Mouse (Mus musculus): ENCODE measurements at regions not wholly inside any gene's neighbourhood (a gene's known extent, or its start where the extent isn't known, plus 50 kb on each side); places are given as distances from the start of the nearest gene placed in this dataset.
A peak's percentile ranks its signal among the peaks of the same experiment; 100 is the strongest.

DNA sequence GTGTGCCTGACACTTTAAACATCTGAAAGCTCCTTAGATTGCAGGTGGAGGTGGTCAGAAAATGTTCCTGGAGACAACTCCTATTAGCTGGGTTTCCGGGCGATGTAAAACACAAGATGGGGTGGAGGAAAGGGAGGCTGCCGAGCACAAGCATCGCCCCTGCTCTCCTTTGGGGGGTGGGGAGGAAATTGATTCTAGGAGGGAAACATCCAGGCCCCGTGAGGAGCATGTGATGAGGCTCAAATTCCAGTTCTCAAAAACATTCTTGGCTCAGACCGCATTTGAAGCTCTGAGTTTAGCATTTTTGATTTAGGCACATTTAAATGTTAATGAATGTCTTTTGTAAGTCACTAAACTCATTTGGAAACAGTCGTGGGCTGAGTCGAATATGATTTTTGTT lies 105.5 kb downstream of the Rpl14 start:
- DNase-seq (ENCODE audit: low read depth, low spot score): no peak

GRCm38 (mm10) chr9:120677216-120677615 lies 106.0 kb downstream of the Rpl14 start:
- DNase-seq (ENCODE audit: low read depth, low spot score): no peak

DNA sequence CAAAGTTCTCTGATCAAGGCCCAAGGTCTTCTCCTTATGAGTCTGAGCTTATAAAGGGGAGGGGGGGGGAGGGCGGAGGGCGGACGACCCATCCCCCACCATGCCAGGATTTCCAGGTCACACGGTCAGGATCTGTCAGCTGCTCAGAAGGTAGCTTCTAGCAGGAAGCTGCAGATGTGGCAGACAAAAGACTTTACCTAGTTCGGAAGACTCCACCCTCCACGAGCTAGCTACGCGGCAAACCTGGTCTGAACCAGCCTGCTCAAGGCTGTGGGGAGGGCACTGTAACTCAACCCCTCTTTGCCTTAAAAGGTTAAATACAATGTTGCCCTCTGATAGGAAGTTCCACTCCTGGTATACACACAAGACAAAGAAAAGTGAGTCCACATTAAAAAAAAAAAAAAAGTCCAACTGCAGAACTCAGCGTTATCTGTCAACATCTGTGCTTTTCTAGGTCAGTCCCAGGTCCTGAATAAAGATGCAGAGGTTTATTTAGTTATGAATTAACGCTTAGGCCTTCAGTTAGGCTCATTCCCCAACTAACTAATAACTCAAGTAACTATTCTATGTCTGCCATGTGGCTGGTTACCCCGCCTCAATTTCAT lies 108.7 kb downstream of the Rpl14 start:
- DNase-seq (ENCODE audit: low read depth, low spot score): no peak

- no peak for DNase-seq (ENCODE audit: low read depth, low spot score)
Observed at GRCm38 (mm10) chr9:120681404-120681803, 110.2 kb downstream of the Rpl14 start.

DNA sequence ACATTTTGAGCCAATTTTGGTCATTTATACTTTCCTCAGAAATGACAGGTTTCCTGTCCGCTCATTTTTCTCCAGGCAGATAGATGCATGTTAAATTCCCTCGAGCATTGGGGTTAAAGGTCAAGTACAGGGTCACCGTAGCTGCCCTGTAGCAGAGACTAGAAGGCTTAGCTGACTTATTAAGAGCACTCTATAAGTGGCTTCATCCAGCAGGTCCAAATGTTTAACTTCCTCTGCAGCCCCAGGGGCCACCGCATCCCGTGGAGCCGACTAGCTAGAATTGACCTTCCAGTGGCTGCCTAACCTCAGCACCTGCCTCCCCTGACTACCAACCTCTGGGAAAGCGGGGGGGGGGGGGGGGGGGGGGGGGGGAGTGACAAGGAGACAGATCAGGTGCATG lies 114.7 kb downstream of the Rpl14 start:
- no peak for DNase-seq (ENCODE audit: low read depth, low spot score)

DNA sequence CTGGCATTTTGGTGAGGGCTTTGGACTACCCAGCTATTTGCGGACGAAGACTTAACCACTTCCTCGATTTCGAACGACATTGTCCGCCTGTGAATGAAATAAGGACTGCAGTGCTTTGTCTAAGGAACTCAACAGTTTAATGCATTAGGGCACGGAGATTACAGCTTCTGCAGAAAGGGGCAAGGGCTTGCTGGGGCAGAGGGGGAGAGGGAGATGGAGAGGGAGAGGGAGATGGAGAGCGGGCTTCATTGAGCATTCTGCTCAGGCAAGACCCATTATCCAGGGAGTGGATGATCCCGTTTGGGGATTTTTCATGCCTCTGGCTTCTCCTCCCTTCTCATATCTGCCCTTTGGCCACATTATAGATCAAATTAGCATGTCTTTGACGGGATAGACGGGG lies 117.8 kb downstream of the Rpl14 start:
- DNase-seq (ENCODE audit: low read depth, low spot score): no peak

DNA sequence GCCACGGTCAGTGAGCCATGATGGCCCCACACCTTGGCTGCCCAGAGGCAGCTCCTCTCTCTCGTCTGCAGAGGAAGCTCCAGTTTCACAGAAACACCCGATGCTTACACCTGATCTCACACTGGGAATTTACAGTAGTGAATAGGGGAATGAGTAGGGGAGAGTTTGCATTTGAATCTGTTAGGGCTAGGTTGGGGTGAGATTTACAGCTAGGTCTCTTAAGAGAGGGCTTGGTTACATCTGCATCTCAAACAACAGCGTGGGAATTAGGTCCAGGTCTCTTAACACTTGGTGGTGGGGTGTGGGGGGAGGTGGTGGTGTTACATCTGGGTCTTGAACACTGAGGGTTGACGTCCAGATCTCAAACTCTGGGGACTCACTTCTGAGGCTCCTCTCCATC lies 119.3 kb downstream of the Rpl14 start:
- no peak for DNase-seq (ENCODE audit: low read depth, low spot score)

GRCm38 (mm10) chr9:120690961-120691941 lies 120.0 kb downstream of the Rpl14 start:
- DNase-seq (ENCODE audit: low read depth, low spot score): peak; percentile 85

DNA sequence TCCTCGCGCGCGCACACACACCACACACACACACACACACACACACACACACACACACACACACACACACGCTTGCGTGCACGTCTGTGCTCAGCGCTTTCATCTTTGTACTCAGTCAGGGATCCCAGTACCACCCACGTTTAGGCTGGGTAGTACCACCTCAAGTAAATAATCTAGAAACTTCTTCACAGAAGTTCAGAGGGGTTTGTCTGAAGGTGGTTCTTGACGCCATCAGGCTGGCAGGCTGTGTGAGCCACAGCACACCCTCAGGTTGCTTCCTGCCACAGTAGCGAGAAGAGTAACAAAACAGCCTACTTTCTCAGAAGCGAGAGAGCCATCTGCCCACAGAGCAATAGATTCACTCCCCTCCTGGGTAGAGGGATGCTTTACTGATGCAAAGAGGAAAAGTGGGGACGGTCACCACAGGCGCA lies 120.7 kb downstream of the Rpl14 start:
- DNase-seq (ENCODE audit: low read depth, low spot score): no peak

DNA sequence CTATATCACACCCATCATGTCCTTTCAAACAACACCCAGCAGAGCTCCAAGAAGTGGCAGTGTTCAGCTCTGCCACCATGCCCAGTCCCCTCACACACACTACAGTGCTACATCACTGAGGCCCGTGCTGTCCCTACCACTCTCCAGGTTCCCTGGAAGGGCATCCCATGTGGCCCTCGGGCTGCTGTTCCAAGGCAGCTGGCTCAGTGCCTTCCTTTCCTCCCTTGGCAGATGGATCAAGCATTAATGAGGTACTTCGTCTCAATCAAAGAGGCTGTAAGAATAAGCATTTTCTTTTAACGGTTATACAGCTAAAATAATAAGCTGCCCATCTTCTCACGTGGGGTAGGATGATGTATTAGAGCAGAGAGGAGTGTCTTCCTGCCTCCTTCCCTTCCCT lies 123.2 kb downstream of the Rpl14 start:
- no peak for DNase-seq (ENCODE audit: low read depth, low spot score)

DNA sequence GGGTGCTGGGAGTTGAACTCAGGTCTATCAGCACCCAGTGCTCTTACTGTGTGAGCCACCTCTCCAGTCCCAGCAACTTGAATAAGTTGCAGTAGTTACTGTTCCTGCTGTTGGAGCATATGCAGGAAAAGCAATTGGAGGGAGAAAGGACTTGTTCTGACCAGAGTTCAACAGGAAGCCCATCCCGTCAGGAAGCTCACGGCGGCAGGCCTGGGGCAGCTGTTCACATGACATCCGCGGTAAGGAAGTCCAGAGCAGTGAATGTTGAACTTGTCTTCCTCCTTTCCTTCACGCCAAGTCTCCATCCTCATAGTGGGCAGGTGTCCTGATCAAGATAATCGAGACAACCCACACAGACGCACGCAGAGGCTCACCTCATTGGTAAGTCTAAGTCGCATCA lies 124.7 kb downstream of the Rpl14 start:
- DNase-seq (ENCODE audit: low read depth, low spot score): peak; percentile 21

- DNase-seq (ENCODE audit: low read depth, low spot score): no peak
Observed at GRCm38 (mm10) chr9:120697749-120698148, 126.5 kb downstream of the Rpl14 start.

DNA sequence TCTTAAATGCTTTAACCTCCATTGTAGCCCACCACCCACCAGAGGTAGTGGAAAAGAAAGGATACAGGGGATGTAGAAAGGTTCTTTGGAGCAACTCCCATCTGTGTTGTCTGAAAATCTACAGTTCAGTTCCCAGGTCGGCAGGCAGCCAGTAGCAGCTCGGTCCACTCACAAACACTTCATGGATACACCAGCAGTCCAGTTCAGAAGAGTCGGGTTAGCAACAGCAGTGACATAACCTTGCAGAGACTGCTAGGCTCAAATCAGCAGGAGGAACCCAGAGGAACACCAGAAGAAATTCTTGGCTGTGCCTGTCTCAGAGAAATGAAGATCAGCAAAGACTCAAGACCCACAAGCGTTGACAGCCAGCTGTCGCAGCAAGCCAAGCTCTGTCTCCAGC lies 128.5 kb downstream of the Rpl14 start:
- DNase-seq (ENCODE audit: low read depth, low spot score): no peak

GRCm38 (mm10) chr9:120702836-120703235 lies 131.6 kb downstream of the Rpl14 start:
- DNase-seq (ENCODE audit: low read depth, low spot score): no peak

GRCm38 (mm10) chr9:120703291-120703930 lies 132.2 kb downstream of the Rpl14 start:
- no peak for DNase-seq (ENCODE audit: low read depth, low spot score)

GRCm38 (mm10) chr9:120706562-120707198 lies 135.4 kb downstream of the Rpl14 start:
- DNase-seq (ENCODE audit: low read depth, low spot score): no peak

- DNase-seq (ENCODE audit: low read depth, low spot score): no peak
Observed at GRCm38 (mm10) chr9:120708507-120708906, 137.3 kb downstream of the Rpl14 start.

DNA sequence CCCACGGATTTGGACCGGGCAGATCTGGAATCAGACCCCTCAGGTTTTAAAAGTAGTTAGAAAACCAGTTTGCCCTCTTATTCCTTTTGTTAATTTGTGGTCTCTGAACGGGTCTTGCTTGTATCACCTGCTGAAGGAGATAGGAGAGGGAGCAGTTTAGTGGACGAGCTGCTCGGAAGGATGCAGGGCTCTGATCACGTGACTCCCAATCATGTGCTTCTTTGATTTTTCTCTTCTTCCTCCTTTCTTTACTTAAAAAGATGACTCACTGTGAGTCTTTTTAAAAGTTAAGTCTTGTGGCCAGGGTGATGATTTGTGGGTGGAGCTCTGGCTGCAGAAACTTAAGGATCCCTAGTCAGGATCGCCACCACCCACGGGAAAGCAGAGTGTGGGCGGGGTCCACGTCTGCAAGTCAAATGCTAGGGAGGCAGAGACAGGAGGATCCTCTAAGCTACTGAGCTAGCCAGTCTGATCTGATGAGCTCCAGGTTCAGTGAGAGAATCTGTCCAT lies 138.0 kb downstream of the Rpl14 start:
- no peak for DNase-seq (ENCODE audit: low read depth, low spot score)

GRCm38 (mm10) chr9:120712987-120713386 lies 141.7 kb downstream of the Rpl14 start:
- no peak for DNase-seq (ENCODE audit: low read depth, low spot score)

DNA sequence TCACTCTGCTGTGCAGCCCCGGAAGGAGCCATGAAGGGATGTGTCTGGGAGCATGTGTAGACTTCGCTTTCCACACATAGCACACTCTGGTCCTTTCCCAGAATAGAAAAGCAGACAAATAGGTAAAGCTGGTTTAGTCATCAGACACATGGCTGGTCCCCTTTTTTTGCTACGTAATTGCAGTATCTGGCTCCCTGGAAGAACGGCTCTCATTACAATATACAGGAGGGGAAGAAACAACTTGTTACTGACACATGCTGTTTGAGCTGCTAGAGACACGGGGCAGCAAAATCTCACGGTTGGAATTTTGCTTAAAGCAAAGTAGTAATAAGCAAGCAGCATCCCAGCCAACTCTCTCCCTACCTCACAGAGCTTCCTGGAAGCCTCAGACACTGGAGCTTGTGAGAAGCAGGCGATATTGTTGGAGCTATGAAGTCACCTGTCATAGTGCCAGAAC lies 144.4 kb downstream of the Rpl14 start:
- DNase-seq (ENCODE audit: low read depth, low spot score): no peak

DNA sequence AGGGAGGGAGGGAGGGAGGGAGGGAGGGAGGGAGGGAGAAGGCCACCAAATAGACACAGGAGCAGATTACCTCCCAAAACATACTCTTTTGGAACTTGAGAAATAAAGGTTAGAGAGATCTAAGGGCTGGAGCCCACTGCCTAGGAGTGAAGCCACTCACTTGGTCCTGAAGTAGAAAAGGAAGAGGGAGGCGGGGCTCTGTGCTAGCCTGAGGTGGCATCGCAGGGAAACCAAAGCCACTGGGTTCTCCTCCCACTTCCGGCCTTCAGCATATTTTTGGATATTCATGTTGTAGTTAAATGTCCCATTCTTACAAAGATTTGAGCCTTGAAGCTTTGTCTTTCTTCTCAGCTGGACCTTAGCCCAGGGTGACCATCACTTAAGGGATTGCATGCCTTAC lies 147.6 kb downstream of the Rpl14 start:
- DNase-seq (ENCODE audit: low read depth, low spot score): no peak

Measured in skeletal muscle tissue, adult 2 months (tissue).